Mouse (Mus musculus) adrenal gland, adult 8-10 months (tissue): ENCODE measurements around the gene Camk1d. TPM values are rescaled to one million over a fixed set of nuclear protein-coding genes. Genes with fewer than 3 reads are reported as not detected.
"Not testable (repeated sequence)": the region's sequence is repeated elsewhere in the genome, so short reads cannot be mapped to it uniquely, and the experiment has no call there.

Experiments
- DNase-seq: peaks from one replicate; pipeline ENCODE4 v3.0.0; 2022
- total RNA-seq, 4 experiments: library from RNA; stranded (reverse); gene quantifications; 2 replicates each; pipeline ENCODE4 v1.2.4; 2022

Gene Camk1d
- total RNA-seq, 4 experiments from 2014 or later, result 7.3 to 13.2 (median 10.9) TPM

GRCm38 (mm10) chr2:5611601-5612000 lies 102.7 kb downstream of the Camk1d start:
- DNase-seq, result no peak

GRCm38 (mm10) chr2:5610521-5610920 lies 103.8 kb downstream of the Camk1d start:
- DNase-seq, result no peak

- no peak for DNase-seq
Observed at GRCm38 (mm10) chr2:5607920-5608841, 106.1 kb downstream of the Camk1d start.

GRCm38 (mm10) chr2:5605849-5606248 lies 108.5 kb downstream of the Camk1d start:
- DNase-seq, result no peak

GRCm38 (mm10) chr2:5602044-5602443 lies 112.3 kb downstream of the Camk1d start:
- DNase-seq, result no peak

- DNase-seq, result not testable (repeated sequence)
Observed at GRCm38 (mm10) chr2:5601243-5601642, 113.1 kb downstream of the Camk1d start.

- no peak for DNase-seq
Observed at GRCm38 (mm10) chr2:5600183-5600962, 113.9 kb downstream of the Camk1d start.

- no peak for DNase-seq
Observed at GRCm38 (mm10) chr2:5599713-5600112, 114.6 kb downstream of the Camk1d start.

GRCm38 (mm10) chr2:5598533-5598932 lies 115.8 kb downstream of the Camk1d start:
- DNase-seq, result no peak

GRCm38 (mm10) chr2:5596882-5597281 lies 117.4 kb downstream of the Camk1d start:
- no peak for DNase-seq

- DNase-seq, result peak; percentile 12
Observed at GRCm38 (mm10) chr2:5595356-5596191, 118.7 kb downstream of the Camk1d start.

- no peak for DNase-seq
Observed at GRCm38 (mm10) chr2:5592461-5593136, 121.7 kb downstream of the Camk1d start.

- no peak for DNase-seq
Observed at GRCm38 (mm10) chr2:5590074-5590473, 124.2 kb downstream of the Camk1d start.

GRCm38 (mm10) chr2:5589163-5589562 lies 125.2 kb downstream of the Camk1d start:
- no peak for DNase-seq

GRCm38 (mm10) chr2:5588329-5588982 lies 125.9 kb downstream of the Camk1d start:
- no peak for DNase-seq

GRCm38 (mm10) chr2:5584318-5585027 lies 129.8 kb downstream of the Camk1d start:
- no peak for DNase-seq

- DNase-seq, result no peak
Observed at GRCm38 (mm10) chr2:5579391-5579790, 134.9 kb downstream of the Camk1d start.

- DNase-seq, result no peak
Observed at GRCm38 (mm10) chr2:5577399-5578129, 136.8 kb downstream of the Camk1d start.

- no peak for DNase-seq
Observed at GRCm38 (mm10) chr2:5572314-5573006, 141.9 kb downstream of the Camk1d start.
